8 mouse cellular contexts compared by ENCODE assay signal in the genomic region with DNA sequence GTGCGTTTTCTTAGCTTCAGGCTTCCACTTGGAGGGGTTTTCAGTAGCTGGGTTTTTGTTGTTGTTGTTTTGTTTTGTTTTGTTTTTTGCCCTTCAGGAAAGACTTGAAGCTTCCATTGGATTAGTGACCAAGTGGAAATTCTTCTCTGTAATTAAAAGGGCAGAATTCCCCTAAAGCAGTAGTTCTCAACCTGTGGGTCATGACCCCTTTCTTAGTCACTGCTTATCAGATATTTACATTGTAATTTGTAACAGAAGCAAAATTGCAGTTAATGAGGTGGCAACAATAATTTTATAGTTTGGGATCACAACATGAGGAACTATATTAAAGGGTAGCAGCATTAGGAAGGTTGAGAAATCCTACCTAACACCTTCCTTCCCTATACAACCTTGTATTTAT. TPM values are rescaled to one million over a fixed set of nuclear protein-coding genes. Genes with fewer than 3 reads are reported as not detected.
DNase-seq lines count a peak whose midpoint lies in the region; ATAC-seq and TF ChIP-seq lines count a peak whose summit lies in the region.

No protein-coding gene starts in this region.

- H3K9me3 ChIP-seq in heart, embryonic 10.5 days, result no peaks in the 10 kb centered on the region
- H3K9me3 ChIP-seq in E14TG2a.4 (ENCODE audit: low read length), result 0 out of 2 replicates have a peak, but pooled peaks cover 3% of the 10 kb centered on the region
- H3K9me3 ChIP-seq in forebrain, embryonic 16.5 days (ENCODE audit: control insufficient read depth, low read length), result no peaks in the 10 kb centered on the region
- H3K9me3 ChIP-seq in liver, embryonic 15.5 days (replicated peaks), result no peaks in the 10 kb centered on the region

- H3K9ac ChIP-seq in forebrain, embryonic 16.5 days (replicated peaks; ENCODE audit: low read depth, low read length), result peak overlapping the region; percentile 92
- peak overlapping the region; percentile 97 for H3K9ac ChIP-seq in liver, embryonic 15.5 days

- TF ChIP-seq CTCF in E14TG2a.4 (conservative IDR thresholded peaks at IDR 0.05; ENCODE audit: low read length), result no peak

- peak overlapping the region; percentile 99 for H3K27ac ChIP-seq in heart, embryonic 10.5 days
- peak overlapping the region; percentile 99 for H3K27ac ChIP-seq in forebrain, embryonic 16.5 days (ENCODE audit: low read length)
- H3K27ac ChIP-seq in liver, embryonic 15.5 days (replicated peaks), result peak overlapping the region; percentile 100

- H3K4me2 ChIP-seq in forebrain, embryonic 16.5 days (ENCODE audit: low read length), result peak overlapping the region; percentile 95
- peak overlapping the region; percentile 74 for H3K4me2 ChIP-seq in liver, embryonic 15.5 days

- 5% methylated on average over 1 of the region's 1 CpGs for WGBS in heart, embryonic 10.5 days
- WGBS in forebrain, embryonic 16.5 days, result 6% methylated on average over 1 of the region's 1 CpGs
- 24% methylated on average over 1 of the region's 1 CpGs for WGBS in liver, embryonic 15.5 days (ENCODE audit: insufficient replicate concordance)

- peaks cover 24% of the 10 kb centered on the region for H3K4me1 ChIP-seq in heart, embryonic 10.5 days
- peaks cover 28% of the 10 kb centered on the region for H3K4me1 ChIP-seq in E14TG2a.4 (replicated peaks; ENCODE audit: low read depth, low read length)
- H3K4me1 ChIP-seq in forebrain, embryonic 16.5 days (replicated peaks; ENCODE audit: control insufficient read depth, insufficient read depth, low read length), result peaks cover 18% of the 10 kb centered on the region
- H3K4me1 ChIP-seq in liver, embryonic 15.5 days (replicated peaks), result peaks cover 27% of the 10 kb centered on the region

- peak overlapping the region; percentile 76 for H3K4me3 ChIP-seq in heart, embryonic 10.5 days
- H3K4me3 ChIP-seq in E14TG2a.4 (replicated peaks; ENCODE audit: low read length), result peak overlapping the region; percentile 88
- H3K4me3 ChIP-seq in forebrain, embryonic 16.5 days (replicated peaks; ENCODE audit: low read length), result peak overlapping the region; percentile 81
- peak overlapping the region; percentile 95 for H3K4me3 ChIP-seq in liver, embryonic 15.5 days (replicated peaks)

- no peak for DNase-seq in heart, embryonic 10.5 days (ENCODE audit: low spot score)
- no peak for DNase-seq in heart, postnatal 25 days (ENCODE audit: low spot score)
- no peak for DNase-seq in retina, postnatal 1 day
- no peak for DNase-seq in cerebellum, adult 18-20 months
- DNase-seq in natural killer cell, adult 2 months (ENCODE audit: low spot score in 2 of 2), result no peak

- H3K36me3 ChIP-seq in heart, embryonic 10.5 days, result no peaks in the 10 kb centered on the region
- 0 out of 2 replicates have a peak, but pooled peaks cover 4% of the 10 kb centered on the region for H3K36me3 ChIP-seq in E14TG2a.4 (ENCODE audit: insufficient read depth, low read length)
- no peaks in the 10 kb centered on the region for H3K36me3 ChIP-seq in forebrain, embryonic 16.5 days (ENCODE audit: control insufficient read depth, insufficient read depth)
- no peaks in the 10 kb centered on the region for H3K36me3 ChIP-seq in liver, embryonic 15.5 days (replicated peaks)

- no peaks in the 10 kb centered on the region for H3K27me3 ChIP-seq in heart, embryonic 10.5 days (ENCODE audit: insufficient read depth, poor library complexity, severe bottlenecking)
- H3K27me3 ChIP-seq in E14TG2a.4 (ENCODE audit: insufficient read depth, low read length), result no peaks in the 10 kb centered on the region
- no peaks in the 10 kb centered on the region for H3K27me3 ChIP-seq in forebrain, embryonic 16.5 days (replicated peaks; ENCODE audit: control insufficient read depth, insufficient read depth, low read length)
- H3K27me3 ChIP-seq in liver, embryonic 15.5 days, result no peaks in the 10 kb centered on the region

- intact Hi-C loops in heart, postnatal 25 days (cut with DNase I), result loop anchor here (5.0 kb wide), 2 partner anchors 100 to 330 kb away; partner anchors contain the start of genes Eepd1 and Sept7

- ATAC-seq in forebrain, embryonic 16.5 days, result no peak
- no peak for ATAC-seq in liver, embryonic 15.5 days (ENCODE audit: insufficient read depth)

RNA-seq across cellular contexts. Expression of gene Herpud2, which starts 0.8 kb away (rescaled TPM):
- polyA plus RNA-seq in heart, embryonic 10.5 days (2016; fragmentation: Nextera tagmentation; extraction: Ambion mirVana), result 23.7 and 25.6 TPM in 2 replicates
- total RNA-seq in heart, postnatal 25 days (2021), result 10 to 100 TPM; 33.4 to 37.8 TPM
- polyA plus RNA-seq in forebrain, embryonic 16.5 days (2015; fragmentation: Nextera tagmentation; extraction: Ambion mirVana), result 35.7 and 41.8 TPM in 2 replicates
- 15.1 and 15.8 TPM in 2 replicates for polyA plus RNA-seq in liver, embryonic 15.5 days (2015; fragmentation: Nextera tagmentation; extraction: Ambion mirVana)
